Mouse (Mus musculus): ENCODE data around the gene Cfap43.

- TF ChIP-seq HCFC1 (IDR thresholded peaks at IDR 0.05; ENCODE audit: low read depth, low read length) = no peak
- TF ChIP-seq IRF4 (IDR thresholded peaks at IDR 0.05; ENCODE audit: low read depth, low read length) = no peak
- no peak for TF ChIP-seq EP300 (IDR thresholded peaks at IDR 0.05; ENCODE audit: low read length)
- TF ChIP-seq POLR2A (IDR thresholded peaks at IDR 0.05; ENCODE audit: low read depth, low read length) = no peak
- no peak for TF ChIP-seq MAX (IDR thresholded peaks at IDR 0.05; ENCODE audit: low read length)
- no peak for TF ChIP-seq JUND (conservative IDR thresholded peaks at IDR 0.05; ENCODE audit: low read depth, low read length)
- TF ChIP-seq CTCF (conservative IDR thresholded peaks at IDR 0.05 in 1 of 2, IDR thresholded peaks at IDR 0.05 in 1 of 2; ENCODE audit: low read depth in 2 of 2, low read length in 2 of 2) = no peak
- TF ChIP-seq MAZ (IDR thresholded peaks at IDR 0.05; ENCODE audit: low read depth, low read length) = no peak
- no peak for TF ChIP-seq KAT2A (IDR thresholded peaks at IDR 0.05; ENCODE audit: insufficient replicate concordance, low read length)
- TF ChIP-seq CHD2 (IDR thresholded peaks at IDR 0.05; ENCODE audit: low read length) = no peak
- TF ChIP-seq USF1 (IDR thresholded peaks at IDR 0.05; ENCODE audit: low read depth, low read length) = no peak
Observed at GRCm38 (mm10) chr19:47886617-47887016, 32.5 kb downstream of the Cfap43 start.
